Mouse (Mus musculus): ENCODE measurements around the gene Mus81. TPM values are rescaled to one million over a fixed set of nuclear protein-coding genes. Genes with fewer than 3 reads are reported as not detected.

Gene Mus81
- 2.5 and 59.5 TPM in 2 replicates for total RNA-seq (2015; ENCODE audit: low replicate concordance)
- total RNA-seq (2017; ENCODE audit: low replicate concordance) = 6.5 and 11.2 TPM in 2 replicates

DNA sequence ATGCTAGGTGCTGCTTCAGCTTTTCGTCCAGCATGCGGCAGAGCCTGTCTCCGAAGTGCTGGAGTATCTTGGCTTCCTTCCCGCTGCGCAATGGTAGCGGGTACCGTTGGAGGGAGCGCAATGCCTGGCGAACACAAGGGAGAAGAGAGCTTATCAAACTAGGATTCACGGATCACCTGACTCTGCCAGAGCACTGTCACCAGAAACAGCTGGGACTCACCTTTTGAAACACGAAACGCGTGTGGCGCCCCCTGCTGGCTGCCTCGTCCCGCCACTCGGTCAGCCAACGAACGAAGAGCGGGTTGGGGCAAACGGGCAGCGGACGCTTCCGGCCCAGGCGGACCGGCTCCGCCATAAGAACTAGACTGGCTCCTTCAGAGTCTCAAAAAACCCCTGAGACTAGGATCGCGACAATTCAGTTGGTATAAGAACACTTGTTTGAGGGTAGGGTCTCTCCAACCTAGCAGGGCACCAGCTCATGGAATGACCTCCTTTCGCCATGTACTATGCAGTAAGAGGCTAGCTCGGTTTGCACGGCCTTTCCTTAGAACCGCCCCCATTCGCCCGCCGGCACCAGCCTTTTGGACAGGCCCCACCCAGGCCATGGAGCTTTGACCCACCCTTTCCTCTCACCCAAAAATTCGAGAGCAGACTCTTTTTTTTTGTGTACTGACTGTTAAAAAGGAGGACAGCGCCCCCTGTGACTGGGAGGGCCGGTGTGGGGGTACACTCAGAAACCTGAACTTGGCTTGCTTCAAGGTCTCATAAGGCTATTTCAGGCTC lies at the start of gene Mus81:
TSS of gene Mus81 (minus strand) at position 635 of the 783 bp plus-strand sequence.
- ATAC-seq (replicated peaks; ENCODE audit: low FRiP score, poor library complexity, severe bottlenecking) = peak; percentile 54

- no peak for ATAC-seq (replicated peaks; ENCODE audit: low FRiP score, poor library complexity, severe bottlenecking)
Measured at GRCm38 (mm10) chr19:5532520-5532919, 44.3 kb upstream of the Mus81 start.

- ATAC-seq (replicated peaks; ENCODE audit: low FRiP score, poor library complexity, severe bottlenecking) = no peak
Measured at GRCm38 (mm10) chr19:5530138-5530524, 41.9 kb upstream of the Mus81 start.

GRCm38 (mm10) chr19:5529325-5530137 lies 41.3 kb upstream of the Mus81 start:
- ATAC-seq (replicated peaks; ENCODE audit: low FRiP score, poor library complexity, severe bottlenecking) = peak; percentile 99

GRCm38 (mm10) chr19:5525204-5525603 lies 37.0 kb upstream of the Mus81 start:
- no peak for ATAC-seq (replicated peaks; ENCODE audit: low FRiP score, poor library complexity, severe bottlenecking)

GRCm38 (mm10) chr19:5518721-5519120 lies 30.5 kb upstream of the Mus81 start:
- no peak for ATAC-seq (replicated peaks; ENCODE audit: low FRiP score, poor library complexity, severe bottlenecking)

- no peak for ATAC-seq (replicated peaks; ENCODE audit: low FRiP score, poor library complexity, severe bottlenecking)
Measured at GRCm38 (mm10) chr19:5516906-5517505, 28.8 kb upstream of the Mus81 start.

GRCm38 (mm10) chr19:5515840-5516777 lies 27.9 kb upstream of the Mus81 start:
- 0 out of 2 replicates have a peak, but pooled peaks have one; percentile 51 for ATAC-seq (replicated peaks; ENCODE audit: low FRiP score, poor library complexity, severe bottlenecking)

GRCm38 (mm10) chr19:5513005-5513349 lies 24.8 kb upstream of the Mus81 start:
- ATAC-seq (replicated peaks; ENCODE audit: low FRiP score, poor library complexity, severe bottlenecking) = no peak

DNA sequence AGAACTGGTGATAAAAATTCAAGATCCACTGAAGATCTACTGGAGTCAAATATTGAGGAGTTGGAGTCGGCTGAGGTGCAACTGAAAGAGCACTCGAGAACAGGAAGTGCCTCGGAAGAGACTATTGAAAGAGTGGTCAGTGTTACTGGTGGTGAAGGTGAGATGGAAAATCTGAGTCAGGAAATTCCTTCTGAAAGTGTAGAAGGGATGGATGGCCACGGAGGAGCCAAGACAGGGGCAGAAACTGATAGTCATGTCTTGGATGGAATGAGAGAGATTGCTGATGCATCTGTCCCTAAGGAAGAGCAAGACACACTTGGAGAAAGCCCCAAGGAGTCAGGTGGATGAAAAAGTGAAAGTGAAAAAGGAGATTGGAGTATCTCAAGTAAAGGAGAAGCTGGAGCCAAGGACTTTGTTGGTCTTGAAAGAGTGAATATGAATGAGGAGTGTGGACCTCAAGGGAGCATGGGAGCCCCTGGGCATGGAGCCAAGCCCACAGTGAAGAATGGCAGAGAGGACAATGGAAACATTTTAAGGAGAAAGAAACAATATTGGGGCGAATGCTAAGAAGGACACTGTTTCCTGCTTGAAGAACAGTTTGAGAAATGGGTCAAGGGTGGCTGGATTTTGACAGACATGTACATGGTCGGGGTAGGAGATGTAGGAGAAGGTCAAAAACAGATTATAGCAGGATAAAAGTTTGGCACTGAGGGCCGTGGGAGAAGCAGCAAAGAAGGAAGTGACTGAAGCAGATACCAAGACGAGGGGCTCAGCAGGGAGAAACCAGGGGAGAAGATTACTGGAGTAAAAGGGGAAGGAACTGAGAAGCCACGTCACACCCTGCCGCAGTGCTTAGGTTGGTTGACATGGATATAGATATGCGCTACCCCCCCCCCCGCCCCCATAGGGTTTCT lies 24.1 kb upstream of the Mus81 start:
- no peak for ATAC-seq (replicated peaks; ENCODE audit: low FRiP score, poor library complexity, severe bottlenecking)

GRCm38 (mm10) chr19:5511074-5511632 lies 23.0 kb upstream of the Mus81 start:
- ATAC-seq (replicated peaks; ENCODE audit: low FRiP score, poor library complexity, severe bottlenecking) = no peak

DNA sequence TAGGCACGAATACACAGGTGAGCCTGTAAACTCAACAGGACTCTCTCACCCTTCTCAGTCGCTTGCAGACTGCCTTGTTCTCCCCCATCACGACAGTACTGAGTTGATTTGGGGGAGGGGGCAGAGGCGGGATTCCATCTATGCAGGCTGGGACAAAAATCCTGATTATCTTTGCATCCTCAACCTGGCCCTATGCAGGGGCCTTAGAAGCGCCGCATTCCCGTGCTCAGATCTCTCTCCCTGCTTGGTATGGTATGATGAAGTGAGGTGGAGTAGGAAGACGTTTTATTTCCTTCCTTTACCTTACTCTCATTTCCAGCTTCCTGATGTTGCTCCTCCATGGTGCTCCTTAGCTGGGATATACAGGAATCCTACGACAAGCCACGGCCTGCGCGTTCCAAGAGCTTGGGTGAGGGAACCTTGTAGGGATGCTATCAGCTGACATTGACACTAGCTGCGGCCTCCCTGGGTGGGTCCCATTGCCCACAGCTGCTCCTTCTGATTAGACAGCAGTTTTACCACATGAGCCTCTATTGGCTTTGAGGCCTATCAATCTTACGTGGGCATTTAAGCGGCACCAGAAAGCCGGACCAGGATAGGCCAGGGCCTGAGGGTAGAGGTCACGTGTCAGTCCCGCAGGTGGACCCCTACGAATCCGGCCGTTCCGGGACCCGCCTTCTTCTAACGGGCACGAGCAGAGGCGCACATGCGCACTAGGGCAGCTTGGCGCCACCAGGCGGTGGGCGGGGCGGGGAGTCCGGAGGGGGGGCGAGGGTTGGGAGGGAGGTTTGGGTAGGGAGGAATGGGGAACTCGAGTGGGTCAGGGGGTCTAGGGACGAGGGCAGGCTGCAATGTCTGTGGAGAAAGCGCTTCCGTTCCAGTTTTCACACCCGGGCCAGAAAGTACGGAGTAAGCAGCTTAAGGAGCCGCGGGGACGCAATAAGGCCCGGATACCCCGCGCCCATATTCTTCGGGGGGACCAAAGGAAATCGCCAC lies 22.1 kb upstream of the Mus81 start, which contains the start of gene Snx32:
TSS of gene Snx32 (minus strand) at position 508 of the 996 bp plus-strand sequence.
- peak; percentile 98 for ATAC-seq (replicated peaks; ENCODE audit: low FRiP score, poor library complexity, severe bottlenecking)

GRCm38 (mm10) chr19:5503687-5504086 lies 15.5 kb upstream of the Mus81 start, which contains the start of gene 1700020D05Rik:
Gene 1700020D05Rik, minus strand, starts transcription at chr19:5503787.
- no peak for ATAC-seq (replicated peaks; ENCODE audit: low FRiP score, poor library complexity, severe bottlenecking)

- no peak for ATAC-seq (replicated peaks; ENCODE audit: low FRiP score, poor library complexity, severe bottlenecking)
Measured at GRCm38 (mm10) chr19:5500330-5500875, 12.2 kb upstream of the Mus81 start.

DNA sequence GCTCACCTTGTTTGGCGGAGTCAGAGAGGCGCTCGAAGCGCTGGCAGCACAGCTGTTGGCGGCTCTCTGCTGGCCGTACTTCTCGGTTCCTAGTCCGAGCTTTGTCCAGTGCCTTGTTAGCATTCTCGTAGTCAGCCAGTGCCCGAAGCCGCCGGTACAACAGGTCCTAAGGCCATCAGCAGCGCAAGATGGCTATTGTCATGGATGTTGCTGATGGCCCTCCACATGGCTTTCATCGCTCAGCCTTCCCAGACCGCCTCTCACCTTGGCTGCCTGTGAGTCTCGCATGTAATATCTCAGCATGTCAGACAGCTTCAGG lies 7.8 kb upstream of the Mus81 start:
- ATAC-seq (replicated peaks; ENCODE audit: low FRiP score, poor library complexity, severe bottlenecking) = no peak

DNA sequence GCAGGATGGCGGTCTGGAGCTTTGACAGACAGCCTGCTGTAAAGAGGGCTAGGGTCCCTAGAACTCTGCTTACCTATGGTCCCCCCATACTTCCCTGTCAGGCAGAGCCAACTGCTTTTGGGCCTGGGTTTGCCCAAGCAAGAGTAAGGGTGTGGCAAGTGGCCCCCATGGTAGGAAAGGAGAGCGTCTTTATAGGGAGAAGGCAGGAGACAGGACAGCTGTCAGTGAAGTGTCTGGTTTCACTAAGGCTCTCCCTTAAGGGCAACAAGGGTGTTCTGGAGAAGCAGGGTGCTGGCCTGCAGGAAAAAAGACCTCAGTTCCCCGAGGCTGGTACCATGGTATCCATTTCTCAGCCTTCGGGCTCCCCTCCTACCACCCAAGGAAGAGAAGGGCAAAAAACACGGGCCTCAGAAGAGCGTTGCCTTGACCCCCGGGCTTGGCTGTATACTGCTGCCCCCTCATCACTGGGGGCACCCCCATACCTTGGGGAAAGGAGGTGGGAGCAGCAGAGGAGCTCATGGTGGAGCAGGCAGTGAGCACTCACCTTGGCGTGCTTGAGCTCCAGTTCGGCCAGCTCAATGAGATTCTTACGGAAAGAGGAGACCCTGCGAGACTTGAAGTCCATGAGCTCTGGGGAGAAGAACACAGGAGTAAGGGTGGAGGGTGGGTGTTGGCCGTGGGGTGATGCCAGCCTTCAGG lies 7.3 kb upstream of the Mus81 start:
- no peak for ATAC-seq (replicated peaks; ENCODE audit: low FRiP score, poor library complexity, severe bottlenecking)
